Mouse (Mus musculus): ENCODE results near the gene 1110051M20Rik. TPM values are rescaled to one million over a fixed set of nuclear protein-coding genes. Genes with fewer than 3 reads are reported as not detected.
A peak's percentile ranks its signal among the peaks of the same experiment; 100 is the strongest.

1110051M20Rik gene
- polyA plus RNA-seq, 1 experiment from 2014 or later, result 75.3 TPM

DNA sequence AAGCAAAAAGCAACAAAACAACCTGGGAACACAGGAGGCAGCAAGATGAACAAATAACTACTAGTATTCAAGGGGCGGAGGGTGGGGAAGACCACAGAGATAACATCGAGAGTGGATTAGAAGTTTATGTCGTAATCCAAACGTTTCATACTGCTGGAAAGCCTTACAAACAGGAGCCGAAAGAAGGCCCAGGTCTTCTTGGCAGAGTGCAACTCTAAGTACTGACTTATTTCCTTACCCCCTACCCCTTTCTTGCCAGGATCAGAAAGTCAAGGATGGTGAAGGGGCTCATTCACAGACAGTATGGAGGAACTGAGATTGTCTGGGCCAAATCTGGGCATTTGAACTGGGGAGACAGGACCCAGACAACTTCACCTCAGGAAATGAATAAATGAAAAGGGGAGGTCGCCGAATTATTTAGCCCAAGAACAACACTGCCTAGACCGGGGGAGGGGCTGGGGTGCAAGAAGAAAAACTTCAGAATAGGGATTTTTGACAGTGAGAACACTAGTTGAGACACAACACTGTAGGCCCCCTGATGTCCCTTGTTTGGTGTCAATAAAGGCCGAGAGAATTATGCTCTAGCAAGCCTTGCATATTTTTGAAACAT lies 12.1 kb upstream of the 1110051M20Rik start:
- H3K9ac ChIP-seq (ENCODE audit: low read length), result peak overlapping the region; percentile 85
- DNase-seq (ENCODE audit: low spot score), result no peak
- no peaks in the 10 kb centered on the region for H3K27me3 ChIP-seq (ENCODE audit: control insufficient read depth, insufficient read depth, low read length)
- H3K27ac ChIP-seq (replicated peaks; ENCODE audit: low read depth, low read length), result peak overlapping the region; percentile 83; the same call in 1 of the 2 replicates
- H3K4me2 ChIP-seq (ENCODE audit: low read depth, severe bottlenecking), result peak overlapping the region; percentile 73
- H3K9me3 ChIP-seq (ENCODE audit: control insufficient read depth, low read length), result no peaks in the 10 kb centered on the region
- H3K36me3 ChIP-seq (ENCODE audit: control insufficient read depth, insufficient read depth, low read length), result no peaks in the 10 kb centered on the region
- peaks cover 5% of the 10 kb centered on the region for H3K4me1 ChIP-seq (ENCODE audit: control insufficient read depth, insufficient read depth, low read length)
- no peak for ATAC-seq (ENCODE audit: insufficient number of reproducible peaks, low FRiP score, low TSS enrichment, low read depth)
- WGBS, result 51% methylated on average over 9 of the region's 9 CpGs
- peak overlapping the region; percentile 89; the same call in 1 of the 2 replicates for H3K4me3 ChIP-seq (ENCODE audit: low read depth, low read length)

DNA sequence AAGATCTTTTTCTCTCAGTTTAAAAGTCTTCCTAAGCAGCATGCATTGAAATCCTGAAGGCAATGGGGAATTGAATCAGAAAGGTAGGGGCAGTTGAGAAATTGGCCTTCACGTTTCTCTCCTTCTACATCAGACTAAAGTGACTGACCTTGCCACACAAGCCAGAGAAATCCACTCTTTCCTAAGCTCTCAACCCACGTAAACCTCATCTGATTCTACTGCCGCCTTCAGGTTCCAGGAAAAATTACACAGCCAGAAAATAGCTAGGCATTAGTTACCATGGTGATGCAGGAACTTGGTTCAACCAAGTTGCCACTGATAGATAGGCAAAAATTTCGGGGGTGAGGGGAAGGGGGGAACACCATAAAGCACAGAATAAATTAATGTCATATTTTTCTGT lies 11.3 kb upstream of the 1110051M20Rik start:
- Histone ChIP-seq H3K9me3 (ENCODE audit: control insufficient read depth, low read length) (no peaks in the 10 kb centered on the region), H3K4me2 (ENCODE audit: low read depth, severe bottlenecking) (no peak overlapping the region), H3K27ac (replicated peaks; ENCODE audit: low read depth, low read length) (no peak overlapping the region), H3K4me3 (ENCODE audit: low read depth, low read length) (no peak overlapping the region), H3K4me1 (ENCODE audit: control insufficient read depth, insufficient read depth, low read length) (no peaks in the 10 kb centered on the region; the same call in 1 of the 2 replicates), H3K36me3 (ENCODE audit: control insufficient read depth, insufficient read depth, low read length) (no peaks in the 10 kb centered on the region), H3K9ac (ENCODE audit: low read length) (no peak overlapping the region), H3K27me3 (ENCODE audit: control insufficient read depth, insufficient read depth, low read length) (no peaks in the 10 kb centered on the region)
- no peak for ATAC-seq (ENCODE audit: insufficient number of reproducible peaks, low FRiP score, low TSS enrichment, low read depth)
- WGBS, result 14% methylated on average over 4 of the region's 4 CpGs
- peak; percentile 36 for DNase-seq (ENCODE audit: low spot score)

DNA sequence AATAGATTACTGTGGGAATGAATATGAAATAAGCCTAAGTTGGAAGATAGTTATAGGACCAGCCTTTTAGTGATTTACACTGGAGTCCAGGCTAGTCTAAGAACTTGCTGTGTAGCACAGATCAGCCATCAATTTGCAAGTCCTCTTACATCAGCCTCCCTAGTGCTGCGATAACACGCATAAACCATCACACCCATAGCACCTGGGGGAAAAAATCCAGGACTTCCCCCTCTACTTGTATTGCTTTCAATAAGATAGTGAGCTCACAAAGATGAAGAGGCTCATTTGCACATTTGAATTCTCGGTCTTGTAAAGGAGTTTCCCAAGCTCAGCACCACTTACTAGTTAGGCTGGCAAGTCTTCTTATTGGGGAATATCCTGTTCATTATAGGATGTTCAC lies 9.9 kb upstream of the 1110051M20Rik start:
- WGBS, result 88% methylated on average over 3 of the region's 3 CpGs
- Histone ChIP-seq H3K4me3 (ENCODE audit: low read depth, low read length) (no peak overlapping the region), H3K9ac (ENCODE audit: low read length) (no peak overlapping the region), H3K4me2 (ENCODE audit: low read depth, severe bottlenecking) (no peak overlapping the region), H3K27me3 (ENCODE audit: control insufficient read depth, insufficient read depth, low read length) (no peaks in the 10 kb centered on the region), H3K4me1 (ENCODE audit: control insufficient read depth, insufficient read depth, low read length) (no peaks in the 10 kb centered on the region; the same call in 1 of the 2 replicates), H3K27ac (replicated peaks; ENCODE audit: low read depth, low read length) (no peak overlapping the region), H3K9me3 (ENCODE audit: control insufficient read depth, low read length) (no peaks in the 10 kb centered on the region), H3K36me3 (ENCODE audit: control insufficient read depth, insufficient read depth, low read length) (no peaks in the 10 kb centered on the region)
- ATAC-seq (ENCODE audit: insufficient number of reproducible peaks, low FRiP score, low TSS enrichment, low read depth) (no peak), DNase-seq (ENCODE audit: low spot score) (no peak)

DNA sequence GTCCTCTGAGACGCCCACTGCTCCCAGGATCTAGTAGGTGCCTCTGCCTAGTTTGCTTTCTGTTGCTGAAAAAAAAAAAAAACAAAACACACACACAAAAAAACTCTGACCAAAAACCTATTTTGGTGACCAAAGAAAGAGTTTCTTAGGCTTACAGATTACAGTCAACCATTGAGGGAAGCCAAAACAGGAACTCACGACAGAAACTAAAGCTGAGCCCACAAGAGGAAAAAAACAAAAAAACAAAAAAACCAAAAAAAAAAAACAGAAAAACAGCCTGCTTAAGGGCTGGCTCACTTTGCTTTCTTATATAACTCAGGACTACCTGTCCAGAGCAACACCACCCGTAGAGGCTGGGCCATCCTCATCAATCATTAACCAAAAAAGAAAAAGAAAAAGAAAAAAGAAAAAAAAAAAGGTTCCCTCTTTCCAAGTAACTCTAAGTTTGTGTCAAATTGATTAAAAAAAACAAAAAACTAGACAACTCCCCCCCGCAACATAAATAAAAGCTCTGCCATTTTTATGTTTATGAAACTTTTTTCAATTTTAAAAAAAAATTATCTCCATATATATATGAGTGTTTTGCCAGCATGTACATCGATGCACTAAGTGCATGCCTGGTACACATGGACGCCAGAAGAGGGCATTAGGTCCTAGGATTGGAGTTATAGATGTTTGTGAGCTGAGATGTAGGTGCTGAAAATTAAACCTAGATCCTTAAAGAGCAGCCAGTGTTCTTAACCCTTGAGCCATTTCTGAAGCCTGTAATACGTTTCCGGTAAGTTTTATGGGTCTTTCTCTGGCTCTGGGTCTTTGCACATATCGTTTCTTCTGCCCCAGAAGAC lies 8.9 kb upstream of the 1110051M20Rik start:
- Histone ChIP-seq H3K27me3 (ENCODE audit: control insufficient read depth, insufficient read depth, low read length) (no peaks in the 10 kb centered on the region), H3K4me3 (ENCODE audit: low read depth, low read length) (no peak overlapping the region), H3K9ac (ENCODE audit: low read length) (no peak overlapping the region), H3K36me3 (ENCODE audit: control insufficient read depth, insufficient read depth, low read length) (no peaks in the 10 kb centered on the region), H3K27ac (replicated peaks; ENCODE audit: low read depth, low read length) (no peak overlapping the region), H3K4me1 (ENCODE audit: control insufficient read depth, insufficient read depth, low read length) (no peaks in the 10 kb centered on the region; the same call in 1 of the 2 replicates), H3K4me2 (ENCODE audit: low read depth, severe bottlenecking) (no peak overlapping the region), H3K9me3 (ENCODE audit: control insufficient read depth, low read length) (no peaks in the 10 kb centered on the region)
- 77% methylated on average over 9 of the region's 9 CpGs for WGBS
- no peak for ATAC-seq (ENCODE audit: insufficient number of reproducible peaks, low FRiP score, low TSS enrichment, low read depth)
- no peak for DNase-seq (ENCODE audit: low spot score)

DNA sequence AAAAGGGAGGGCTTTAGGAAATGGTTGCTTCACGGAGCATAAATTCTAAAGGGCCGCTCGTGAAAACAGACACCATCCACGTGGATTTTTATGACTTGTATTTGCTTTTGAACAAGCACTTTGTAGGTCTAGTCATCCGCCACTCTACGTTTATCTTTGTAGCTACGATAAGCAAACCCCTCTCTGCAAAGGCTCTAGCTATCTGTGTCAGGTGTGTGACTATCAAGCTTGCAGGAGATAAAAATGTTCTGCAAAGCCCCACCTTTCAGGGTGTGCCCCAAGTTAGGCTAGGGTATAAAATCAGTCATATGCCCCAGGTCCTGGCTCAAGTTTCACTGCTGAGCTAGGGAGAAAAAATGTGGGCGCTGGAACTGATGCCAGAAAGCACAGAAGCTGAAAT lies 8.2 kb upstream of the 1110051M20Rik start:
- 44% methylated on average over 8 of the region's 8 CpGs for WGBS
- no peak overlapping the region for H3K4me3 ChIP-seq (ENCODE audit: low read depth, low read length)
- H3K9me3 ChIP-seq (ENCODE audit: control insufficient read depth, low read length), result no peaks in the 10 kb centered on the region
- DNase-seq (ENCODE audit: low spot score) (no peak), ATAC-seq (ENCODE audit: insufficient number of reproducible peaks, low FRiP score, low TSS enrichment, low read depth) (no peak)
- H3K4me2 ChIP-seq (ENCODE audit: low read depth, severe bottlenecking), result no peak overlapping the region
- no peak overlapping the region for H3K9ac ChIP-seq (ENCODE audit: low read length)
- no peaks in the 10 kb centered on the region for H3K36me3 ChIP-seq (ENCODE audit: control insufficient read depth, insufficient read depth, low read length)
- H3K4me1 ChIP-seq (ENCODE audit: control insufficient read depth, insufficient read depth, low read length), result no peaks in the 10 kb centered on the region; the same call in 1 of the 2 replicates
- no peaks in the 10 kb centered on the region for H3K27me3 ChIP-seq (ENCODE audit: control insufficient read depth, insufficient read depth, low read length)
- no peak overlapping the region for H3K27ac ChIP-seq (replicated peaks; ENCODE audit: low read depth, low read length)

DNA sequence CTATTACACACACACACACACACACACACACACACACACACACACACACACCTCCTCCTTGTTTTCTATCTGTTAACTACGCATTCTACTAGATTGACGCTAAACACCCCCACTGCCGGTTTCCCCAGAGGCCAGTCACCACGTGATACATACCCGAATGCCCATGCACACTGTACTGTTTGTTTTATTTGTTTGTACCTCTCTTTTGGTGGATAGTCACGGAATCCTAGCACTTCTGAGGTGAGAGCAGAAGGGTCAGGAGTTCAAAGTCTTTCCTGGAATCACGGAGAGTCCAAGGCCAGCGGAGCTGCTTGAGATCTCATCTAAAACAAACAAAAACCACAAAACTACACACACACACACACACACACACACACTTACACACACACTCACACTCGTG lies 5.8 kb upstream of the 1110051M20Rik start:
- ATAC-seq (ENCODE audit: insufficient number of reproducible peaks, low FRiP score, low TSS enrichment, low read depth), result no peak
- Histone ChIP-seq H3K4me3 (ENCODE audit: low read depth, low read length) (no peak overlapping the region), H3K27me3 (ENCODE audit: control insufficient read depth, insufficient read depth, low read length) (no peaks in the 10 kb centered on the region), H3K36me3 (ENCODE audit: control insufficient read depth, insufficient read depth, low read length) (no peaks in the 10 kb centered on the region), H3K9ac (ENCODE audit: low read length) (no peak overlapping the region), H3K4me1 (ENCODE audit: control insufficient read depth, insufficient read depth, low read length) (no peaks in the 10 kb centered on the region; the same call in 1 of the 2 replicates), H3K9me3 (ENCODE audit: control insufficient read depth, low read length) (no peaks in the 10 kb centered on the region), H3K4me2 (ENCODE audit: low read depth, severe bottlenecking) (no peak overlapping the region), H3K27ac (replicated peaks; ENCODE audit: low read depth, low read length) (no peak overlapping the region)
- 75% methylated on average over 9 of the region's 9 CpGs for WGBS
- DNase-seq (ENCODE audit: low spot score), result no peak

DNA sequence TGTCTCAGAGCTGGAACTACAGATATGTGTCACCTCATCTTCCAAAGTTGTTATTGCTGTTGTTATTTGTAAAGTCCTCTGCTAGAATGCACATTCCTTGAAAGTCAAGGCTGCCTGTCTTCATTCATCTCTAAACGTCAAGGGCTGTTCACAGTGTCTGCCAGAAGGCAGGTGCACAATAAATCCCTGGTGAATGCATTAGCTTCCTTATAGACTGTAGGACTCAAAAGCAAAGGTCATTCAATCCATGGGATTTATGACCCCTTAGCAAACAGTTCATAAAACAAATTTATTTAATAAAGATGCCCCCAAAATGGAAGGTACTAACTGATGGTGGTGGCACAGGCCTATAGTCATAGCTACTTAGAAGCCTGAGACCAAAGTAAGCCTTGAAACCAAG lies 5.2 kb upstream of the 1110051M20Rik start:
- no peaks in the 10 kb centered on the region; the same call in 1 of the 2 replicates for H3K4me1 ChIP-seq (ENCODE audit: control insufficient read depth, insufficient read depth, low read length)
- H3K9ac ChIP-seq (ENCODE audit: low read length), result no peak overlapping the region
- H3K36me3 ChIP-seq (ENCODE audit: control insufficient read depth, insufficient read depth, low read length), result no peaks in the 10 kb centered on the region
- no peak overlapping the region for H3K27ac ChIP-seq (replicated peaks; ENCODE audit: low read depth, low read length)
- H3K4me3 ChIP-seq (ENCODE audit: low read depth, low read length), result no peak overlapping the region
- WGBS, result 71% methylated on average over 1 of the region's 1 CpGs
- no peaks in the 10 kb centered on the region for H3K9me3 ChIP-seq (ENCODE audit: control insufficient read depth, low read length)
- H3K27me3 ChIP-seq (ENCODE audit: control insufficient read depth, insufficient read depth, low read length), result no peaks in the 10 kb centered on the region
- H3K4me2 ChIP-seq (ENCODE audit: low read depth, severe bottlenecking), result no peak overlapping the region
- DNase-seq (ENCODE audit: low spot score) (no peak), ATAC-seq (ENCODE audit: insufficient number of reproducible peaks, low FRiP score, low TSS enrichment, low read depth) (no peak)

DNA sequence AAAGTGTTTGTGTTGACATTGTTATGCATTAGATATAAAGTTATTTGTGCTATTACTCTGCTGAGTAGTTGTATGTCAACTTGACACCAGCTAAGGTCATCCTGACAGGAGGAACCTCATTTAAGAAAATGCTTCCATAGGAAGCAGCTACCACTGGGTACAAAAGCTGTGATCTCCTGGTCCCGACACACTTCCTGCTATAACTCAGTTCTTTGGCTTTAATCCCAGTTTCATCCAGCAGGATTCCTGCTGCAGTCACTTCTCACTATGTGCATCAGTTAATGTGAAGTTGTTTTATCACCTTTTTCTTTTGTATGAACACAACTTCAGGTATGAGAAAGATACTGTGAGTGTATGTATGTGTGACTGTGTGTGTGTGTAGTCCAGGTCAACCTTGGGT lies 2.3 kb downstream of the 1110051M20Rik start:
- H3K27me3 ChIP-seq (ENCODE audit: control insufficient read depth, insufficient read depth, low read length), result no peaks in the 10 kb centered on the region
- H3K36me3 ChIP-seq (ENCODE audit: control insufficient read depth, insufficient read depth, low read length), result no peaks in the 10 kb centered on the region
- no peaks in the 10 kb centered on the region for H3K9me3 ChIP-seq (ENCODE audit: control insufficient read depth, low read length)
- H3K4me3 ChIP-seq (ENCODE audit: low read depth, low read length), result no peak overlapping the region
- H3K4me1 ChIP-seq (ENCODE audit: control insufficient read depth, insufficient read depth, low read length), result 0 out of 2 replicates have a peak, but pooled peaks cover 2% of the 10 kb centered on the region
- ATAC-seq (ENCODE audit: insufficient number of reproducible peaks, low FRiP score, low TSS enrichment, low read depth) (no peak), DNase-seq (ENCODE audit: low spot score) (no peak)
- H3K4me2 ChIP-seq (ENCODE audit: low read depth, severe bottlenecking), result no peak overlapping the region
- 76% methylated on average over 1 of the region's 1 CpGs for WGBS
- no peak overlapping the region for H3K27ac ChIP-seq (replicated peaks; ENCODE audit: low read depth, low read length)
- H3K9ac ChIP-seq (ENCODE audit: low read length), result no peak overlapping the region

Measured in limb, embryonic 11.5 days (tissue).